ENCODE assay signal across 17 mouse cellular contexts in genomic region chr9:61673575-61674203, GRCm38 (mm10).
DNase-seq lines count a peak whose midpoint lies in the region; ATAC-seq and TF ChIP-seq lines count a peak whose summit lies in the region.
"Had no signal": no experiment of that assay in that cellular context is flagged by ENCODE, and none has a peak within 500 bp of the region (broad histone marks: within the 10 kb centered on the region; RNA-seq: fewer than 3 reads in every experiment).

No protein-coding gene starts in this region.

- H3K9ac ChIP-seq in intestine, embryonic 16.5 days (ENCODE audit: low read depth, low read length), result no peak overlapping the region
- no peak overlapping the region for H3K9ac ChIP-seq in stomach, postnatal 0 days (ENCODE audit: low read length)
- H3K9ac ChIP-seq: liver, embryonic 12.5 days; midbrain, embryonic 12.5 days; neural tube, embryonic 12.5 days had no signal

- H3K36me3 ChIP-seq in intestine, embryonic 16.5 days (ENCODE audit: control insufficient read depth, insufficient read depth, low read length), result no peaks in the 10 kb centered on the region
- H3K36me3 ChIP-seq in stomach, postnatal 0 days (ENCODE audit: control insufficient read depth, insufficient read depth, low read length), result no peaks in the 10 kb centered on the region
- H3K36me3 ChIP-seq: liver, embryonic 12.5 days; midbrain, embryonic 12.5 days; neural tube, embryonic 12.5 days had no signal

- no peaks in the 10 kb centered on the region for H3K27me3 ChIP-seq in intestine, embryonic 16.5 days (replicated peaks; ENCODE audit: control insufficient read depth, insufficient read depth, low read length)
- H3K27me3 ChIP-seq in stomach, postnatal 0 days (ENCODE audit: control insufficient read depth, insufficient read depth, low read length), result no peaks in the 10 kb centered on the region
- H3K27me3 ChIP-seq: neural tube, embryonic 12.5 days had no signal

- WGBS in intestine, embryonic 16.5 days, result 50% methylated on average over 16 of the region's 16 CpGs
- 76% methylated on average over 16 of the region's 16 CpGs for WGBS in stomach, postnatal 0 days

- H3K27ac ChIP-seq in intestine, embryonic 16.5 days (ENCODE audit: low read length), result peak overlapping the region; percentile 49
- no peak overlapping the region for H3K27ac ChIP-seq in stomach, postnatal 0 days (replicated peaks)
- H3K27ac ChIP-seq: liver, embryonic 12.5 days; midbrain, embryonic 12.5 days; neural tube, embryonic 12.5 days had no signal

- H3K9me3 ChIP-seq in intestine, embryonic 16.5 days (ENCODE audit: control insufficient read depth, low read length), result no peaks in the 10 kb centered on the region
- H3K9me3 ChIP-seq in stomach, postnatal 0 days (ENCODE audit: control insufficient read depth, low read length), result no peaks in the 10 kb centered on the region
- H3K9me3 ChIP-seq: liver, embryonic 12.5 days; midbrain, embryonic 12.5 days had no signal

- H3K4me1 ChIP-seq in intestine, embryonic 16.5 days (ENCODE audit: control insufficient read depth, insufficient read depth, low read length), result peaks cover 21% of the 10 kb centered on the region
- H3K4me1 ChIP-seq in stomach, postnatal 0 days (replicated peaks; ENCODE audit: control insufficient read depth, insufficient read depth), result no peaks in the 10 kb centered on the region
- H3K4me1 ChIP-seq: midbrain, embryonic 12.5 days had no signal

- TF ChIP-seq EP300 in stomach, postnatal 0 days (optimal IDR thresholded peaks at IDR 0.05), result no peak

- ATAC-seq in intestine, embryonic 16.5 days, result peak; percentile 78
- 0 out of 2 replicates have a peak, but pooled peaks have one; percentile 18 for ATAC-seq in stomach, postnatal 0 days (ENCODE audit: low FRiP score, low TSS enrichment)
- ATAC-seq: liver, embryonic 12.5 days had no signal

- TF ChIP-seq CTCF in stomach, postnatal 0 days (IDR thresholded peaks at IDR 0.05; ENCODE audit: low read depth), result no peak

- intact Hi-C loops in left cerebral cortex, postnatal 14 days (cut with DNase I), result no loop called here

- H3K4me3 ChIP-seq in intestine, embryonic 16.5 days (ENCODE audit: low read length), result no peak overlapping the region
- H3K4me3 ChIP-seq in stomach, postnatal 0 days (ENCODE audit: low read depth, low read length), result no peak overlapping the region
- H3K4me3 ChIP-seq: liver, embryonic 12.5 days; midbrain, embryonic 12.5 days; neural tube, embryonic 12.5 days had no signal

- H3K4me2 ChIP-seq in intestine, embryonic 16.5 days (ENCODE audit: low read depth, low read length), result no peak overlapping the region
- H3K4me2 ChIP-seq in stomach, postnatal 0 days (replicated peaks; ENCODE audit: low read depth), result no peak overlapping the region
- H3K4me2 ChIP-seq: liver, embryonic 12.5 days; midbrain, embryonic 12.5 days; neural tube, embryonic 12.5 days had no signal

- DNase-seq in kidney, adult 11 months, result peak; percentile 38
- DNase-seq in kidney, postnatal 10 days, result no peak
- peak; percentile 28 to 72 for DNase-seq in kidney, postnatal 25 days
- DNase-seq in stomach, postnatal 0 days (ENCODE audit: low spot score), result no peak
- DNase-seq in left cerebral cortex, postnatal 14 days (ENCODE audit: low spot score in 2 of 2), result no peak
- DNase-seq in cerebellum, adult 9-11 months, result no peak
- DNase-seq in adipocyte (ENCODE audit: low spot score), result no peak
- DNase-seq: B cell, adult 2 months; cerebellum, adult 11-12 months; heart, postnatal 14 days; lung, postnatal 10 days; right cerebral cortex, adult 18-20 months; thymus, adult 18-20 months had no signal

Comparison
In these comparisons a context has a peak if more than half of its experiments do, and no peak if none do; other contexts are left out.
1. DNase-seq: peak in kidney, adult 11 months (single experiment) and kidney, postnatal 25 days (2 of 2); none in kidney, postnatal 10 days (single experiment), stomach, postnatal 0 days (single experiment), left cerebral cortex, postnatal 14 days (0 of 2), cerebellum, adult 9-11 months (single experiment) and adipocyte (single experiment).